Mouse (Mus musculus) colon, adult 2 months (tissue): ENCODE data around the gene Dxo. TPM values are rescaled to one million over a fixed set of nuclear protein-coding genes. Genes with fewer than 3 reads are reported as not detected.

Experiments
- polyA plus RNA-seq: library from polyadenylated mRNA; depleted of rRNA; stranded (reverse); fragments of >200 nt; gene quantifications from 2 replicates; pipeline ENCODE4 v1.2.3, GENCODE M21; 2012; rRNA removed

The Dxo gene
- polyA plus RNA-seq, result 65.2 and 67.7 TPM in 2 replicates

GRCm38 (mm10) chr17:34836856-34837221 is at the start of gene Dxo, which contains the start of gene Stk19:
Gene Dxo (plus strand): TSS chr17:34837019.
Gene Stk19 (minus strand): TSS chr17:34836945.

GRCm38 (mm10) chr17:34804301-34804700 is 32.5 kb upstream of the Dxo start, which contains the start of gene Cyp21a1:
Gene Cyp21a1 (minus strand): TSS chr17:34804561.

GRCm38 (mm10) chr17:34849722-34850516 is 13.1 kb downstream of the Dxo start, which contains the start of the genes Skiv2l and Nelfe:
Gene Skiv2l (minus strand): TSS chr17:34850210.
Gene Nelfe (plus strand): TSS chr17:34850391.

GRCm38 (mm10) chr17:34862416-34863081 is 25.7 kb downstream of the Dxo start, which contains the start of gene Cfb:
Gene Cfb (minus strand): TSS chr17:34862518.

GRCm38 (mm10) chr17:34879336-34879879 is 42.6 kb downstream of the Dxo start, which contains the start of gene Zbtb12:
Gene Zbtb12 (plus strand): TSS chr17:34879483.

GRCm38 (mm10) chr17:34881683-34882310 is 45.0 kb downstream of the Dxo start, which contains the start of gene Gm20547:
Gene Gm20547 (minus strand): TSS chr17:34882042.

Other genes starting within 250 kb of the Dxo start
- gene Gpsm3, start 247.2 kb upstream of the Dxo start, polyA plus RNA-seq, result 7.0 and 8.0 TPM in 2 replicates
- 61.4 and 62.5 TPM in 2 replicates for gene Pbx2, start 245.8 kb upstream of the Dxo start, polyA plus RNA-seq
- 2.2 and 2.4 TPM in 2 replicates for gene Ager, start 239.2 kb upstream of the Dxo start, polyA plus RNA-seq
- 91.2 and 137 TPM in 2 replicates for gene Rnf5, start 233.3 kb upstream of the Dxo start, polyA plus RNA-seq
- 343 and 453 TPM in 2 replicates for gene Agpat1, start 232.8 kb upstream of the Dxo start, polyA plus RNA-seq
- 3.5 and 4.3 TPM in 2 replicates for gene Egfl8, start 221.0 kb upstream of the Dxo start, polyA plus RNA-seq
- gene Ppt2, start 208.5 kb upstream of the Dxo start, polyA plus RNA-seq, result 44.8 and 48.2 TPM in 2 replicates
- 6.9 and 8.9 TPM in 2 replicates for gene Prrt1, start 207.5 kb upstream of the Dxo start, polyA plus RNA-seq
- gene Fkbpl, start 192.3 kb upstream of the Dxo start, polyA plus RNA-seq, result 4.6 and 5.3 TPM in 2 replicates
- 93.5 and 97.8 TPM in 2 replicates for gene Atf6b, start 189.9 kb upstream of the Dxo start, polyA plus RNA-seq
- 56.6 TPM in 2 replicates for gene Tnxb, start 166.5 kb upstream of the Dxo start, polyA plus RNA-seq
- 24.3 and 25.4 TPM in 2 replicates for gene C4b, start 93.1 kb upstream of the Dxo start, polyA plus RNA-seq
- not detected in 2 replicates for gene Cyp21a1, start 32.5 kb upstream of the Dxo start, polyA plus RNA-seq
- 50.0 and 62.6 TPM in 2 replicates for gene Stk19, start 74 bp upstream of the Dxo start, polyA plus RNA-seq
- 94.8 and 130 TPM in 2 replicates for gene Skiv2l, start 13.2 kb downstream of the Dxo start, polyA plus RNA-seq
- 22.3 and 23.8 TPM in 2 replicates for gene Nelfe, start 13.4 kb downstream of the Dxo start, polyA plus RNA-seq
- 28.6 and 30.9 TPM in 2 replicates for gene Cfb, start 25.5 kb downstream of the Dxo start, polyA plus RNA-seq
- 7.3 and 7.9 TPM in 2 replicates for gene Zbtb12, start 42.5 kb downstream of the Dxo start, polyA plus RNA-seq
- gene Gm20547, start 45.0 kb downstream of the Dxo start, polyA plus RNA-seq, result not detected in 2 replicates
- 4.2 and 4.7 TPM in 2 replicates for gene C2, start 61.2 kb downstream of the Dxo start, polyA plus RNA-seq
- 317 and 331 TPM in 2 replicates for gene Ehmt2, start 61.5 kb downstream of the Dxo start, polyA plus RNA-seq
- gene Slc44a4, start 77.4 kb downstream of the Dxo start, polyA plus RNA-seq, result 338 and 452 TPM in 2 replicates
- gene Neu1, start 94.2 kb downstream of the Dxo start, polyA plus RNA-seq, result 197 and 259 TPM in 2 replicates
- 77.4 and 78.5 TPM in 2 replicates for gene Hspa1b, start 122.2 kb downstream of the Dxo start, polyA plus RNA-seq
- gene Gm20481, start 132.9 kb downstream of the Dxo start, polyA plus RNA-seq, result not detected in 2 replicates
- gene Hspa1a, start 135.1 kb downstream of the Dxo start, polyA plus RNA-seq, result 40.8 and 41.4 TPM in 2 replicates
- 0.30 and 0.82 TPM in 2 replicates for gene Hspa1l, start 135.7 kb downstream of the Dxo start, polyA plus RNA-seq
- 57.6 and 64.6 TPM in 2 replicates for gene Lsm2, start 144.8 kb downstream of the Dxo start, polyA plus RNA-seq
- 196 and 213 TPM in 2 replicates for gene Vars, start 164.0 kb downstream of the Dxo start, polyA plus RNA-seq
- gene Vwa7, start 179.6 kb downstream of the Dxo start, polyA plus RNA-seq, result 0.73 and 0.83 TPM in 2 replicates
- 1.0 and 2.3 TPM in 2 replicates for gene Sapcd1, start 191.0 kb downstream of the Dxo start, polyA plus RNA-seq
- gene Msh5, start 209.7 kb downstream of the Dxo start, polyA plus RNA-seq, result 4.0 and 6.0 TPM in 2 replicates
- gene Clic1, start 212.9 kb downstream of the Dxo start, polyA plus RNA-seq, result 209 and 215 TPM in 2 replicates
- gene Ddah2, start 222.0 kb downstream of the Dxo start, polyA plus RNA-seq, result 32.5 and 33.0 TPM in 2 replicates
- gene Ly6g6c, start 228.4 kb downstream of the Dxo start, polyA plus RNA-seq, result 5.6 and 10.4 TPM in 2 replicates
- gene Mpig6b, start 229.2 kb downstream of the Dxo start, polyA plus RNA-seq, result 0.82 and 1.0 TPM in 2 replicates
- 77.8 and 86.1 TPM in 2 replicates for gene Ly6g6e, start 239.9 kb downstream of the Dxo start, polyA plus RNA-seq
- 19.4 and 23.3 TPM in 2 replicates for gene Ly6g6d, start 241.0 kb downstream of the Dxo start, polyA plus RNA-seq
- 2.1 and 2.8 TPM in 2 replicates for gene Ly6g6f, start 248.6 kb downstream of the Dxo start, polyA plus RNA-seq